Mouse (Mus musculus) cortical plate, adult 2 months (tissue): Measurements from ENCODE around the gene Vpreb1. TPM values are rescaled to one million over a fixed set of nuclear protein-coding genes. Genes with fewer than 3 reads are reported as not detected.

Experiments
- H3K27ac ChIP-seq: fragments of 200-500 bp; 2 replicates; pipeline ENCODE4 v1.5.1; 2012; ENCODE audit warnings: low read length, control low read depth, inconsistent platforms; ENCODE audit not compliant: insufficient read depth
- H3K4me1 ChIP-seq: fragments of 200-500 bp; 2 replicates; pipeline ENCODE4 v1.6.1; 2011; ENCODE audit warnings: low read length; ENCODE audit not compliant: control insufficient read depth, insufficient read depth
- H3K4me3 ChIP-seq: fragments of 200-500 bp; 2 replicates; pipeline ENCODE4 v1.5.1; 2011; ENCODE audit warnings: mild to moderate bottlenecking, low read length, control low read depth; ENCODE audit not compliant: insufficient read depth
- CTCF ChIP-seq: fragments of 200-500 bp; IDR thresholded peaks from 2 replicates; pipeline ENCODE4 v1.5.1; 2011; ENCODE audit warnings: mild to moderate bottlenecking, control low read depth, low read length; ENCODE audit not compliant: insufficient read depth; ENCODE audit errors: extremely low read depth
- POLR2A ChIP-seq: fragments of 200-500 bp; IDR thresholded peaks from 2 replicates; pipeline ENCODE4 v1.6.1; 2011; ENCODE audit warnings: mild to moderate bottlenecking, low read length, control low read depth; ENCODE audit not compliant: insufficient read depth; ENCODE audit errors: extremely low read depth
- polyA plus RNA-seq: library from polyadenylated mRNA; depleted of rRNA; stranded (reverse); fragments of >200 nt; gene quantifications from 2 replicates; pipeline ENCODE4 v1.2.3, GENCODE M21; 2012; rRNA removed

Vpreb1 gene
- polyA plus RNA-seq, 1 experiment, result 0.38 TPM

DNA sequence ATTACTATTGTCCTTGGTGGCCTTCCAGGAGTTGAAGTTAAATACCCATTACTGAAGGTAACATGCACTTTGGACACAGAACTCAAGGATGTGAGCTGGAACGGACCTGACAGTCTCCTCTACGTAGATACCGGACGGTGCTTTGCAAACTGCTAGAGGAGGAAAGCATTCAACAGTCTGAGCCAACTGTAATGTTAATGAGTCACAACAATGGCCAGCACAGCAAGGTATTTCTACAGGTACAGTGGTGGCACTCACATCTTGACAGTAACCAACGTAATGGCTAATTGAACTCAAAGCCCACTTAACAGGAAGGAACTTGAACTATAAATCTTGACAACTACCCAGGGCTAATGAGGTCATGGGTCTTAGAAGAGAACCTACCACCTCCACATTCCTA, 45.2 kb downstream of the Vpreb1 start:
- Histone ChIP-seq H3K27ac (no peak overlapping the region), H3K4me3 (no peak overlapping the region), H3K4me1 (no peaks in the 10 kb centered on the region)
- no peak for TF ChIP-seq POLR2A
- no peak for TF ChIP-seq CTCF

Other genes with a start within 250 kb of the Vpreb1 start
- gene Olfr19, start 194.4 kb downstream of the Vpreb1 start, polyA plus RNA-seq, result not detected in 2 replicates
- gene Spag6l, start 41.4 kb downstream of the Vpreb1 start, polyA plus RNA-seq, result 4.0 and 4.9 TPM in 2 replicates
- not detected in 2 replicates for gene Igll1, start 6.9 kb downstream of the Vpreb1 start, polyA plus RNA-seq
- 81.7 and 86.5 TPM in 2 replicates for gene Top3b, start 107 bp downstream of the Vpreb1 start, polyA plus RNA-seq
- gene Ppm1f, start 25.6 kb upstream of the Vpreb1 start, polyA plus RNA-seq, result 41.7 and 43.9 TPM in 2 replicates
- 291 and 296 TPM in 2 replicates for gene Mapk1, start 112.5 kb upstream of the Vpreb1 start, polyA plus RNA-seq
- gene Ypel1, start 198.9 kb upstream of the Vpreb1 start, polyA plus RNA-seq, result 32.6 and 33.0 TPM in 2 replicates
- 108 and 114 TPM in 2 replicates for gene Ppil2, start 240.4 kb upstream of the Vpreb1 start, polyA plus RNA-seq